Mouse (Mus musculus): ENCODE data around the gene Msi2.

GRCm38 (mm10) chr11:88559365-88559970, 158.8 kb downstream of the Msi2 start:
- no peak for TF ChIP-seq EP300 (IDR thresholded peaks at IDR 0.05; ENCODE audit: low read depth)
- no peak for TF ChIP-seq CTCF (IDR thresholded peaks at IDR 0.05; ENCODE audit: low read depth)
